Mouse (Mus musculus) heart, adult 2 months (tissue): ENCODE measurements around the gene Ggcx.

ENCODE experiments used
- CTCF ChIP-seq: fragments of 200-600 bp; IDR thresholded peaks from 2 replicates; pipeline ENCODE4 v1.8.1; 2022; ENCODE audit warnings: antibody characterized with exemption, mild to moderate bottlenecking, moderate library complexity
- EP300 ChIP-seq: fragments of 200-500 bp; IDR thresholded peaks from 2 replicates; pipeline ENCODE4 v1.6.1; 2011; ENCODE audit warnings: low read depth, low read length, control low read depth; ENCODE audit not compliant: insufficient read depth

- no peak for TF ChIP-seq CTCF
- no peak for TF ChIP-seq EP300
These were observed 46.1 kb downstream of the Ggcx start for GRCm38 (mm10) chr6:72460036-72460801.
